Mouse (Mus musculus): Measurements from ENCODE around the gene Gtpbp1.

The Gtpbp1 gene

DNA sequence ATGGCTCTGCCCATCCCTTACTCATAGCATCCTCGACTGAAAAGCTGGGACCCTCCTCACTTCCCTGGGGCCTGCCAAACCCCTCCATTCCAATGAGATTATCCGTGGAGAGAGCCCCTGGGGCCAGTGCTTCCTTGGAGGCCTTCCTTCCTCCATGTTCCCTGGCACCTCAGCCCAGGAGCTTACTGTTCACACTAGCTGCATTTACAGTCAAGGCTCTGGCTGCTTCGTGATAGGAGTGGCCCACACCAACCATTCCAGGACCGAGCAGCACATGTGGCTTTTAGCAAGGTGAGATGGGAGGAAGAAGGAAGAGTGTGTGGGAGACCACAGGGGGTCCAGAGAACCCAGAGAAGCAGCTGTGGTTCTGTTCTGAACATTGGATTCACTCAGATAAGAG is 63.2 kb downstream of the Gtpbp1 start:
- DNase-seq (ENCODE audit: low spot score): no peak

DNA sequence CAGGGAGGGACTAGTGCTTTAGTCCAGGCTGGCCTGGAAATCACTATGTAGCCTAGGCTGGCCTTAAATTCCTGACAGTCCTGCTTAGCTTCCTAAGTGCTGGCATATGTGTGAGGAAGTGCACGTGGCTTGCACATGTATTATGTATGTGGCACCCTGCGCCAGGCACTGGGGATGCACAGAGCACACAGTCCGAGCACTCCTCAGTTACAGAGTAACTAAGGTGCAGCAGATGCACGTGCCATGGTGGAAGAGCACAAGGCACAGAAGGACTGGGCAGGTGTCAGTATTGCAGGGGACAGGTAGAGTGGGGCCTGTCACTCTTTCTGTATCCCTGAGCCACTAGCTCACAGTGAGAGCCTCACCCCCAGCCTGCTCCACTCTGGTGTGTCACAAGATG is 64.5 kb downstream of the Gtpbp1 start:
- no peak for DNase-seq (ENCODE audit: low spot score)

DNA sequence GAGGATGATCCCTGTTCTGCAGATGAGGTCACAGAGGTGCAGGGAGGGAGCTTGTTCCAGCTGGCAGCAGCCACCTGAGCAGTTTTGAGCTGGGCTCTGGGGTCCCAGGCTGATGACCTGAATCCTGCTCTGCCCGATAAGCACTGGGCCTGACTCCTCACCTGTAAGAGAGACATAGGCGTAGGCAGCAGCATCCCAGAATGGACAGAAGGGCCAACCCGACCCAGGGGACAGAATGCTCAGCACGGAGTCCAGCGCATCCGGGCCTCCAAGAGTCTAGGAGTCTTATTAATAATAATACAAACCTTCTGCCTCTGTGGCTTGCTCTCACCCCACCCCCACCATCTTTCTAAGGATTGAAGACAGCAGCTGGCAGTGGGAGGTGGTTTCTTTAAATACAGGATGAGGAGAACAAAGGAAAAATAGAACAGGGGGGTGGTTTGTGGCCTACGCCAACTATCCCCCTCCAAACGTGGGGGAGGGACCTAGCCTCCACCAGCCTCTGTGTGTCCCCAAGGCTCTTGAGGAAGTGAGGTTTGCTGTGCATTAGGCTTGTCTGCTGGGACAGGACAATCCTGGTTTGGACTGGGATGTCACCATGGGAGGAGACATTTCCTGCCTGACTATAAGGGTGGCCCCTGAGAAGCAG is 65.5 kb downstream of the Gtpbp1 start:
- DNase-seq (ENCODE audit: low spot score): no peak

DNA sequence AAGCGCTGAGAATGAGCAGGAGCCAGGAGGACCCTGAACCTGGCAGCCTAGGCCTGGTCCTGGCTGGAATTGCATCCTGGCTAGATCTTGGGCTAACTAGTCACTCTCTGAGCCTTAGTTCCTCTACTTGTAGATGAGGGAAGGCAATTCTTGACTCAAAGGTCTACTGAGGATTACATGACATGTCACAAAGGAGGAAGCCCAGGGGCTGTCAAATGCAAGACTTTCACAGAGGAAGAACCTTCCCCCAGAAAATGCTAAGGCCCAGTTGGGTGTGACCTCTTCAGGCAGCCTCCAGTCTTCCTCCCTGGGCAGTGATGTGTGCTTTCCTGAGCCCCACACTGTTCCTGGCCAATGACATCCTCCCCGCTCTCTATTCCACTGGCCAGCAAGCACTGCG is 66.5 kb downstream of the Gtpbp1 start:
- DNase-seq (ENCODE audit: low spot score): no peak

DNA sequence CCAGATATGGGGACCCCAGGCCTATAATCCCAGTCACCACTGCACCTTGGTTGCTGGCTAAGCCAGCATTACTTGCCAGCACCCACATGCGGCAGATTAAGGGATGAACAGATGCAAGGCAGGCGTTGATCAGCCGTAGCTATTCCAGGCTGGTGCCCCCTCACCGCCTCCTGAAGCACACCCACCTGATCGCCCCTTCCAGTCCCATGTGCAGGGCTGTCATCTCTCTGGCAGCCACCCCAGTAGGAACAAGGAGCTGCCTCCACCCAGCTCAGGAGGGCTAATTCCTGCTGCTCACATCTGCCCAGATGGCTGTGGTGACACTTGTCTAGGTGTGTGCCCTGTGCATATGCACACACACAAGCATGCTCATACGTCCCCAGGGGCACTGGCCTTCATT is 70.3 kb downstream of the Gtpbp1 start:
- DNase-seq (ENCODE audit: low spot score): no peak

DNA sequence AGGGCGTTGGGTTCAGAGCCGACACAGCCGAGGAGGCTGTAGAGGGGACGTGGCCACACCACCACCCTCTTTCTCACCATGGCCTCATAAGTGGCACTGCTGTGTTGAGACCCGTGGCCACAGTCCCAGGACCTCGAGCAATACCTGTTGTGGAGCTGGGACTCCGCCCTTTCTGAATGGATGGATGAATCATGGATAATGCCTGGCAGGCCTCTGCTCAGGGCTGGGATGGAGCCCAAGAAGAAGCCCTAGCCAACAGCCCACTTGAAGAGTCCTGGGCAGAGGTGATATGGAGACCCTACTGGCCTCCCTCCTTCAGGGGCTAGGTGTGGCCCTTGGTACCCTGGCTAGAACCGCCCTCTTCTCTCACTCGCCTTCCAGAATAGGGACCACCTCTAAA is 72.4 kb downstream of the Gtpbp1 start:
- DNase-seq (ENCODE audit: low spot score): no peak

DNA sequence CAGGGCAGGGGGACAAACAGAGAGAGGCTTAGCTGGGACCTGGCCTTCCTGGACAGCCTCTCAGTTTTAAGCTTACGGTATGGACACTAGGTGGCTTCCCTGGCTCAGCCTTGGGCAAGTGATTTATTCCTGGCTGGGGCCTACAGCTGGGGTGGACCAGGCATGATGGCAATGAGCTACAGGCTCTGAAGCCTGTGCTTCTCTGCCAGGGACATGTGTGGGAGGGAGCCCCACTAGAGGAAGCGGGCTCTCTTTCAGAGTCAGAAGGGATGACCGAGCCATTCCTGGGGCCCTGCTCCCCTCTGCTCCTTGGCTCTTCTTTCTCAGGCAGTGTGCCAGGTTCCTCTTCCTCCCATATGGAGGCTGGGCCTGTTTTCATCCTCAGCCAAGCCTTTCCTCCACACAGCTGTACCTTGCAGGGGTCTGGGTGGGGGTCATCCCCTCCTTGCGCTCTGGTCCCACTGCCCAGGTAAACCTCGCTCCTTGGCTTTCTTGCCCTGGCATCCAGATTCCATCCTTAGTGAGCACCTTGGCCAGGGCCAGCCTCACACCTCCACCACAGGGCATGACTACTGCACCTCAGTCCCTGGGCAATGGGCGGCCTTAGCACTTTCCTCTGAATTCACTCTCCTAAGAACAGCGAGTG is 73.1 kb downstream of the Gtpbp1 start:
- DNase-seq (ENCODE audit: low spot score): no peak

DNA sequence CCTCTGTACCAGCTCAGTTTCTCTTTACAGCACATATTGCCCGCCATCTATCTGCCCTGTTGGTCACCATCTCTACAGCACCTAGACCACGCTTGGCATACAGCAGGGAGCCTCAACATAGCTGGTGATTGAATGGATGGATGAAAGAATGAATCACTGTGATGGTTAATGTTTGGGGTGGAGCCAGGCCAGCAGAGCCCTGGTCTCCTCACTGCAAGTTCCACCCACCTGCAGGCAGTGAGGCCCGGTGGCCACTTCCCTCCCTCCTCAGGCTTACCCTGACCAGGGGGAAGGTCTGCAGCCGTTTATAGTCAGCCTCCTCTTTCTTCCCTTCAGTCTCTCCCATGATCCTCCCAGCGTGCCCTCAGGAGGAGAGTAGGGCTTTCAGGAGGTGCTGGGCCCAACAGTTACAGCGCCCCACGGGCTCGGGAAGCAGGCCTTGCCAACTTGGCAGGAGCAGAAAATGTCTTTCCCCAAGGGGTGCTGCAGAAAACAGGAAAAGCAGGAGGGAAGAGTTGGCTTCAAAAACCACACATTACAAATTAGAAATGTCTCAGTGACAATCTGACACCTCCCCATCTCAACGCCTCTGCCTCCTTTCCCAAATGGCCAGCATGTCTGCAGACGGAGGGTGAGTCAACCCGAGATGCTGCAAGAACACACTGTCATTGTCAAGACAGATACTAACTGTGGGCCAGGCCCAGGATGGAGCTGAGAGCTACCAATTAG is 74.1 kb downstream of the Gtpbp1 start:
- no peak for DNase-seq (ENCODE audit: low spot score)

DNA sequence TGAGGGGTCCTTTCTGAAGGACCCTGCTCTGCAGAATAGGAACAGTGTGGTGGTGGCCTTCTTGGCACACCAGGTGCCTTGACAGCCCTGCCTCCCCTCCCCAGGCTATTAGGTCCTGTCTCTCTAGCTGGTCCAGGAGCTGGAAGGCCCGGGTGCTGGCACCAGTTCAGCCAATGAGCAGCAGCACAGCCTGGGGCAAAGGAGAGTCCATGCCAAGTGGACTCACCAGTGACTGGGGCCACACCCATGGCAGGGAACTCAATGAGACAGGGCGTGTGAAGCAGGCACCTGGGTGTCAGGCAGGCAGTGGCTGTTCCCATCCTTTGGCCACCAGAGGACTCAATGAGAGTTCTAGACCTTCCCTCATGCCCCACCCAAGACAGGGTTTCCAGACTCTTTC is 74.7 kb downstream of the Gtpbp1 start:
- DNase-seq (ENCODE audit: low spot score): no peak

DNA sequence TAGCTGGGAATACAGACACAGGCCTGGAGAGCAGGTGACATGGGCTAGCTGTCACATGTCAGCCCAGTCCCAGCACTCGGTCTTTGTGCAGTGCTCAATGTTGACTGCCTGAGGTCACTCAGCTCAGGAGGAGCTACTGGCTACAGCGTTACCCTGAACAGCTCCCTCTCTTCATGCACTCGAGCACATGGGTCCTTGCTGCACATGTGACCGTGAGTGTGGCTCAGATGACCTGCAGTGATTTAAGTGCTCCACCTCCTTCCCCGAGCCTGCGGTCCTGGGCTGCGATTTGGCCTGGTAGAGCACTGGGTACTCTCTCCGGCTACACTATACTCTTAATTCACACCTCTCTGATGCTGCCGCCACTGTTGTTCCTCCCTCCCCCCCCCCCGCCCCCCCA is 75.5 kb downstream of the Gtpbp1 start:
- no peak for DNase-seq (ENCODE audit: low spot score)

DNA sequence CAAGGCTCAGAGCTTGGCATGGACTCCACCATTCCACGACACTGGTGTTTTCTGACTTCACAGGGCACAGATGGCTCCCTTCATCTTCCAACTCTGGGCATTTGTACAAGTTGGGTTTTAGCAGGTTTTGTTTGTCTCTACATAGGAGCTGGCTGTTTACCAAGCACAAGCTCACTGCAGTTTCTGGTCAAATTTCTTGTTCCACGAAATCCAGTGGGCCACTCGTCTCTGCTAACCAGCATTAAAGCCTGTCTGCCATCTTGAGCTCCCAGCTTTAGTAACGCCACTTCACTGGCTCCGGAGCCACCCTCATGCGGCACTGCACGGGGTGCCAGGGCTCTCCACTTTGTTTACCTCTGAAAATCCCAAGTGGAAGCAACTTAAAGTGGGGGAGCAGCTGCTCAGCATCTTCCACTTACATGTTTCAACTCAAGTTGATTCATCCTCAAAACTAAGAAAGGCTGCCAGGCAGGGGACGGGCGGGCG is 76.0 kb downstream of the Gtpbp1 start:
- DNase-seq (ENCODE audit: low spot score): no peak

DNA sequence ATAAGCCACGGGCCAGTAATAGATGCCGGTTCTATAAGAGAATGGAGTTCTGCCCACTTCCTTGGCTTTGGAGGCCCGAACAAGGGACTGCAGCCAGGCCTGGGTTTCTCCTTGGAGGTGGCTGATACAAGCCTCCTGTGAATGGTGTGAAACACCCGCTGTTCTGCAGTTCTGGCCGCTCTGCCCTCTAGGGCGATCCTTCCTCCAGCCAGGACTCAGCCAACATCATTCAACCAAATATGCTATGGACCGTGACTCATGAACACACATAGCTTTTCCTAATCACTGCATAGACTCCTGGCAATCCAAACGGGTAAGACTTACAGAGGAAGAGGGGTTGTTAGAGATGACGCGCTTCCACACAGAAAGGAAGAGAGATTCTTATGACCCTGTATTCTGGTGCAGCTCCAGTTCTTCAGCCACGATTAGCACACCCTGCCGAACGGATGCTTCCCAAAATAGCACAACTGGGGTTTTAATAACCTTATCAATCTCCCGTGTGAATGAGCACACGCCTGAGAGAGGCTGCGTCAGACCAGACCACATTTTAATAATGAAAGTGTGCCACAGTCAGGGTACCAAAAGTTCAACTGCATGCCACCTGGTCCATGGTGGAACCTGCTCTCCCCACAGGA is 76.8 kb downstream of the Gtpbp1 start:
- no peak for DNase-seq (ENCODE audit: low spot score)

DNA sequence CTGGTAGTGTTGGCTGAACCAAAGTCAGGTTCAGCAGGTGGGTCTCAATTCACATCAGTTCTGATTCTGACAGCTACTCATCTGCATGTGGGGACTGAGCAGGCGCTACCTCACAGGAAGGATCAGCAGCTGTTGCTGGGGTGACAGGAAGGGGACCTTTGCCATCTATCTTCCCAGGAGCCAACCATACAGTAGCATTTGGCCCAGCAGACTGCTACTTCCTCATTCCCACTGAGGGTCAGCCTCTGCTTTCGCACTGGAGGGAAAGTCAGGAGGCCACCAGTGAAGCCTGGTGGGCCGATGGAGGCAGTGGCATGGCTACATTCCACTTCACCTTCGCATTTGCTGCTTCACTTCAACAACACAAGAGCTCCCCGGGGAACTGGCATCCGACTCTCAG is 77.7 kb downstream of the Gtpbp1 start:
- no peak for DNase-seq (ENCODE audit: low spot score)

DNA sequence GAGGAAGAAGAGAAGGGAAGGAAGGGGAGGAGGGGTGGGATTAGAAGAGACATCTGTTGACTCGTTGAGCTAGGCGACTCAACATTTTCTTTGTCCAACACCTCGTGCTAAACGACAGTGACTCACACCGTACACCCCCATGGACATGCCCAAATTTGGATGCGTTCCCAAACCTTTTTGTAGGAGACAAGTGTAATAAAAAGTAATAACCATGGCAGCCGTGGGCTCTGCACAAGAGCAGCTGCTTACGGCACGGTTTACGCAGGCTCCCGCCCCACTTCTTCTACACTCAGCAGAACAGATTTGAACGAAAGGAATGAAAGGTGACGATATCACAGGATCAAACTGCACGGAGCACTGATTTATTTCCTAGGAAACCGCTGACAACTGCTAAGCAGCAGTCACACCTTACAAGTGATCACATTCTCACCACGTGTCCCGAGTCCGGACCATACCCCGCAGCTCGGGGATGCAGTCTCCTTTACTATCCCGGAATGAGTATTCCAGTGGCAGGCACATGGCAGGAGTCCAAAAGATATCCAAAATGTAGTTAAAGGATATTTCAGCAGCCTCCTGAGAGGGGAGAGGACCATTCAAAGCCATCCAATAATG is 80.1 kb downstream of the Gtpbp1 start:
- DNase-seq (ENCODE audit: low spot score): no peak

All from urinary bladder, postnatal 25 days (tissue).